Mouse (Mus musculus): Measurements from ENCODE around the gene Ptpa.
A peak's percentile ranks its signal among the peaks of the same experiment; 100 is the strongest.

Ptpa gene

GRCm38 (mm10) chr2:30495909-30496861 is 80.3 kb downstream of the Ptpa start:
- DNase-seq (ENCODE audit: low read depth, low spot score): peak; percentile 87

Measured in brain, adult 2 months (tissue).